Mouse (Mus musculus): ENCODE results near the gene Yap1. TPM values are rescaled to one million over a fixed set of nuclear protein-coding genes. Genes with fewer than 3 reads are reported as not detected.
A peak's percentile ranks its signal among the peaks of the same experiment; 100 is the strongest.

Gene Yap1
- polyA plus RNA-seq, 1 experiment from 2014 or later = 40.0 TPM

- WGBS = 88% methylated on average over 4 of the region's 4 CpGs
- Histone ChIP-seq H3K4me1 (no peaks in the 10 kb centered on the region), H3K9ac (no peak overlapping the region), H3K4me2 (no peak overlapping the region), H3K27me3 (no peaks in the 10 kb centered on the region), H3K4me3 (replicated peaks) (no peak overlapping the region), H3K9me3 (replicated peaks) (no peaks in the 10 kb centered on the region), H3K36me3 (peaks cover 85% of the 10 kb centered on the region), H3K27ac (no peak overlapping the region)
- no peak for ATAC-seq (replicated peaks; ENCODE audit: low FRiP score)
Measured at GRCm38 (mm10) chr9:7947946-7948345, 56.5 kb downstream of the Yap1 start.

GRCm38 (mm10) chr9:7943796-7944462, 60.5 kb downstream of the Yap1 start:
- no peaks in the 10 kb centered on the region for H3K27me3 ChIP-seq
- H3K9me3 ChIP-seq (replicated peaks) = no peaks in the 10 kb centered on the region
- no peaks in the 10 kb centered on the region for H3K4me1 ChIP-seq
- H3K9ac ChIP-seq = no peak overlapping the region
- ATAC-seq (replicated peaks; ENCODE audit: low FRiP score) = no peak
- H3K27ac ChIP-seq = no peak overlapping the region
- 80% methylated on average over 7 of the region's 7 CpGs for WGBS
- no peak overlapping the region for H3K4me3 ChIP-seq (replicated peaks)
- H3K4me2 ChIP-seq = no peak overlapping the region
- peaks cover 77% of the 10 kb centered on the region for H3K36me3 ChIP-seq

DNA sequence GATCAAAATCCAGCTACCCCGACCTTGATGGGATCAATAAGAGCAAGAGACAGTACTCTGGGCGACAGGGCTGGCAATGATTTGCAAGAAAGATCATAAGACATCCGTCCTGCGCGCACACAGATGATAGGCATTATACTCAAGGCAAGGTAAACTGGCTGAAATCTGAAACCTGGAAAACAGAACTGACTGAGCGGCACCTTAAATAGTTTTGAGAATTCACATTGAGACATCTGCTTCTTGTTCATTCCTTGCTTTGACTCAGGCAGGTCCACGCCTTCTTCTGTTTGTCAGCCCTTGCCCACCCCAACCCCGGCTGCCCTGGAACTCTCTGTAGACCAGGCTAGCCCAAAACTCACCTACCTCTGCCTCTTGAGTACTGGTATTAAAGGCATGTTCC, 61.7 kb downstream of the Yap1 start:
- Histone ChIP-seq H3K27ac (no peak overlapping the region), H3K36me3 (peaks cover 76% of the 10 kb centered on the region), H3K4me2 (no peak overlapping the region), H3K4me3 (replicated peaks) (no peak overlapping the region), H3K9me3 (replicated peaks) (no peaks in the 10 kb centered on the region), H3K27me3 (no peaks in the 10 kb centered on the region), H3K4me1 (no peaks in the 10 kb centered on the region), H3K9ac (no peak overlapping the region)
- no peak for ATAC-seq (replicated peaks; ENCODE audit: low FRiP score)
- 88% methylated on average over 8 of the region's 8 CpGs for WGBS

GRCm38 (mm10) chr9:7940075-7940474, 64.3 kb downstream of the Yap1 start:
- Histone ChIP-seq H3K4me1 (no peaks in the 10 kb centered on the region), H3K4me2 (no peak overlapping the region), H3K9ac (no peak overlapping the region), H3K4me3 (replicated peaks) (no peak overlapping the region), H3K27me3 (no peaks in the 10 kb centered on the region), H3K27ac (no peak overlapping the region), H3K36me3 (peaks cover 87% of the 10 kb centered on the region), H3K9me3 (replicated peaks) (no peaks in the 10 kb centered on the region)
- no peak for ATAC-seq (replicated peaks; ENCODE audit: low FRiP score)
- 88% methylated on average over 4 of the region's 4 CpGs for WGBS

- peaks cover 97% of the 10 kb centered on the region for H3K36me3 ChIP-seq
- WGBS = 98% methylated on average over 10 of the region's 10 CpGs
- H3K9ac ChIP-seq = no peak overlapping the region
- peaks cover 15% of the 10 kb centered on the region for H3K9me3 ChIP-seq (replicated peaks)
- H3K4me2 ChIP-seq = no peak overlapping the region
- H3K4me1 ChIP-seq = no peaks in the 10 kb centered on the region
- no peak for ATAC-seq (replicated peaks; ENCODE audit: low FRiP score)
- H3K27me3 ChIP-seq = no peaks in the 10 kb centered on the region
- H3K4me3 ChIP-seq (replicated peaks) = no peak overlapping the region
- no peak overlapping the region for H3K27ac ChIP-seq
Measured at GRCm38 (mm10) chr9:7934419-7934818, 70.0 kb downstream of the Yap1 start.

GRCm38 (mm10) chr9:7929552-7929951, 74.8 kb downstream of the Yap1 start:
- no peaks in the 10 kb centered on the region for H3K4me1 ChIP-seq
- peaks cover 15% of the 10 kb centered on the region for H3K9me3 ChIP-seq (replicated peaks)
- no peak overlapping the region for H3K4me2 ChIP-seq
- peaks cover 81% of the 10 kb centered on the region for H3K36me3 ChIP-seq
- no peak overlapping the region for H3K4me3 ChIP-seq (replicated peaks)
- H3K27ac ChIP-seq = no peak overlapping the region
- H3K9ac ChIP-seq = no peak overlapping the region
- ATAC-seq (replicated peaks; ENCODE audit: low FRiP score) = 0 out of 2 replicates have a peak, but pooled peaks have one; percentile 24
- WGBS = 74% methylated on average over 6 of the region's 6 CpGs
- no peaks in the 10 kb centered on the region for H3K27me3 ChIP-seq

DNA sequence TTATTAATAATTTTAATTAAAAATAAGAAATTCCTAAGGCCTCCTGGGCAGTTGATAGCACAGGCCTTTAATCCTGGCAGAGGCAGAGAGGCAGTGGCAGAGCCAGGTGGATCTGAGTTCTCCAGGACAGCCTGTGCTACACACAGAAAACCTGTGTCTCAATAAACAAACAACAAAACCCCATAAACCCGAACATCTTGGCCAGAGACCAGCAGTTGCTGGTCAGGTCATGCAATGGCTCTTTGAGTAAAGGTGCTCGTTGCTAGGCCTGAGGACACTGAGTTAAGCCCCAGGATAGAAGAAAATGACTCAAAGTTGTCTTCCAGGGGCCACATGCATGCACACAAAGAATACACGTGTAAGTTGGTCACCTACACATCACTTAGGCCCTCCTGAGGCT, 75.5 kb downstream of the Yap1 start:
- Histone ChIP-seq H3K27me3 (no peaks in the 10 kb centered on the region), H3K27ac (no peak overlapping the region), H3K36me3 (peaks cover 81% of the 10 kb centered on the region), H3K4me1 (no peaks in the 10 kb centered on the region), H3K4me3 (replicated peaks) (no peak overlapping the region), H3K9me3 (replicated peaks) (peaks cover 15% of the 10 kb centered on the region), H3K9ac (no peak overlapping the region), H3K4me2 (no peak overlapping the region)
- ATAC-seq (replicated peaks; ENCODE audit: low FRiP score) = no peak
- 84% methylated on average over 3 of the region's 3 CpGs for WGBS

DNA sequence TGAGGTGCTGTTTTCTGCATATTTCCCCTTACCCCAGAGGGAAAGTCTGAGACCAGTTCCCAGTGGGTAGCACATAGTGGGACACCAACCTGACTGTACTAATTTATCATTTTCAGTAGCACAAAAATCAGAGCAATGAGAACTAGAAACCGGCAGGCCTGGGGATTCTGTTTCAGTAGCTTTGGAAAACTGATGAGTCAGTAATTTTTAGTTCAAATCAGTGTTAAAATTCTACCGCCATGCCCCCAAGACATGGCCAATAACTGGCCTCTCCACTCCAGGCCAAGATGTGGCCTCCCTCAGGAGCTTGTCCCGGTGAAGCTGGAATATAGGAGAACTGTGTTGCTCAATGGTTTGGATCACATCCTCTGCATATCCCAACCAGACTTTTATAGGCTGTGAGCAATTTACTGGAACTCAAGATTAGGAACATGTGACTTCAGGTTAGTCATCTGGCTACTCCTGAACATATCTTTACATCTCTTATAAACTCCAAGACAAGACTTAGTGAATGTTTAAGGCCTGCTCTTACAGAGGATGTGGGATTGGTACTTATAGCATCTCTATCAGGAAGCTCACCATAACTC, 76.1 kb downstream of the Yap1 start:
- H3K4me2 ChIP-seq = no peak overlapping the region
- H3K36me3 ChIP-seq = peaks cover 75% of the 10 kb centered on the region
- peaks cover 14% of the 10 kb centered on the region for H3K9me3 ChIP-seq (replicated peaks)
- H3K4me1 ChIP-seq = no peaks in the 10 kb centered on the region
- no peak overlapping the region for H3K9ac ChIP-seq
- WGBS = 88% methylated on average over 3 of the region's 3 CpGs
- H3K27ac ChIP-seq = no peak overlapping the region
- ATAC-seq (replicated peaks; ENCODE audit: low FRiP score) = no peak
- no peak overlapping the region for H3K4me3 ChIP-seq (replicated peaks)
- H3K27me3 ChIP-seq = no peaks in the 10 kb centered on the region

- Histone ChIP-seq H3K4me3 (replicated peaks) (no peak overlapping the region), H3K27ac (peak overlapping the region; percentile 37; the same call in 1 of the 2 replicates), H3K4me2 (peak overlapping the region; percentile 56), H3K9me3 (replicated peaks) (no peaks in the 10 kb centered on the region), H3K27me3 (no peaks in the 10 kb centered on the region), H3K9ac (no peak overlapping the region), H3K4me1 (peaks cover 16% of the 10 kb centered on the region), H3K36me3 (no peaks in the 10 kb centered on the region)
- no peak for ATAC-seq (replicated peaks; ENCODE audit: low FRiP score)
- 49% methylated on average over 8 of the region's 8 CpGs for WGBS
Measured at GRCm38 (mm10) chr9:7914925-7915324, 89.5 kb downstream of the Yap1 start.

DNA sequence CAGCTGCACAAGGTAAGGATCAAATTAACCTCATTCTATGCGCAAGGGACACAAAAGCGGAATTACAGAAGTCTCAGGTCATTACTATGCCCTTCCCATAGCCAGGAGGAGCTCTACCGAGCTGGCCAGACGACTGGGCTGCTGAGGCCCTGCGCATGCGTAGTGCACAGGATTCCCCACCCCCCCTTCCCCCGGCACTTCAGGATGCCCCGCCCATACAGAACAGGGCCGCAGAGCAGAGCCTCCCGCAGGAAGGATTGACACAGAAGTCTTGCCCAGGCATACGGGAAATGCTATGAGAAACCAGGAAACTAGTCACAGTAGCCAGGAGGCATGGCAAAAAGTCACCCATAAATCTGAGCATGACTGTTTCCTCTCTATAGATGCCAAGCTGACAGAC, 89.9 kb downstream of the Yap1 start:
- WGBS = 4% methylated on average over 11 of the region's 11 CpGs
- Histone ChIP-seq H3K36me3 (no peaks in the 10 kb centered on the region), H3K4me1 (peaks cover 16% of the 10 kb centered on the region), H3K4me2 (peak overlapping the region; percentile 56), H3K9me3 (replicated peaks) (no peaks in the 10 kb centered on the region), H3K27ac (peak overlapping the region; percentile 45), H3K27me3 (no peaks in the 10 kb centered on the region), H3K4me3 (replicated peaks) (peak overlapping the region; percentile 22), H3K9ac (no peak overlapping the region)
- peak; percentile 95 for ATAC-seq (replicated peaks; ENCODE audit: low FRiP score)

GRCm38 (mm10) chr9:7913953-7914352, 90.4 kb downstream of the Yap1 start:
- ATAC-seq (replicated peaks; ENCODE audit: low FRiP score) = peak; percentile 67; the same call in 1 of the 2 replicates
- Histone ChIP-seq H3K9ac (no peak overlapping the region), H3K4me3 (replicated peaks) (peak overlapping the region; percentile 22), H3K27me3 (no peaks in the 10 kb centered on the region), H3K36me3 (no peaks in the 10 kb centered on the region), H3K27ac (peak overlapping the region; percentile 45; the same call in 1 of the 2 replicates), H3K9me3 (replicated peaks) (0 out of 2 replicates have a peak, but pooled peaks cover 3% of the 10 kb centered on the region), H3K4me2 (peak overlapping the region; percentile 56), H3K4me1 (peaks cover 16% of the 10 kb centered on the region)
- WGBS = 64% methylated on average over 19 of the region's 19 CpGs

GRCm38 (mm10) chr9:7907351-7907985, 96.9 kb downstream of the Yap1 start:
- 85% methylated on average over 2 of the region's 2 CpGs for WGBS
- Histone ChIP-seq H3K9ac (no peak overlapping the region), H3K27ac (no peak overlapping the region), H3K27me3 (no peaks in the 10 kb centered on the region), H3K9me3 (replicated peaks) (0 out of 2 replicates have a peak, but pooled peaks cover 3% of the 10 kb centered on the region), H3K36me3 (no peaks in the 10 kb centered on the region), H3K4me1 (peaks cover 8% of the 10 kb centered on the region), H3K4me2 (no peak overlapping the region), H3K4me3 (replicated peaks) (no peak overlapping the region)
- ATAC-seq (replicated peaks; ENCODE audit: low FRiP score) = no peak
